Mouse (Mus musculus) cerebellum, adult 9-11 months (tissue): ENCODE measurements at regions not wholly inside any gene's neighbourhood (a gene's known extent, or its start where the extent isn't known, plus 50 kb on each side); places are given as distances from the start of the nearest gene placed in this dataset.
"Not testable (repeated sequence)": the region's sequence is repeated elsewhere in the genome, so short reads cannot be mapped to it uniquely, and the experiment has no call there.

ENCODE experiments used
- DNase-seq: peaks from one replicate; pipeline ENCODE4 v3.0.0; 2022

- DNase-seq, result no peak
These were observed 69.4 kb upstream of the Dph6 start for GRCm38 (mm10) chr2:114723971-114724666.

GRCm38 (mm10) chr2:114727197-114727596 lies 72.4 kb upstream of the Dph6 start:
- DNase-seq, result no peak

DNA sequence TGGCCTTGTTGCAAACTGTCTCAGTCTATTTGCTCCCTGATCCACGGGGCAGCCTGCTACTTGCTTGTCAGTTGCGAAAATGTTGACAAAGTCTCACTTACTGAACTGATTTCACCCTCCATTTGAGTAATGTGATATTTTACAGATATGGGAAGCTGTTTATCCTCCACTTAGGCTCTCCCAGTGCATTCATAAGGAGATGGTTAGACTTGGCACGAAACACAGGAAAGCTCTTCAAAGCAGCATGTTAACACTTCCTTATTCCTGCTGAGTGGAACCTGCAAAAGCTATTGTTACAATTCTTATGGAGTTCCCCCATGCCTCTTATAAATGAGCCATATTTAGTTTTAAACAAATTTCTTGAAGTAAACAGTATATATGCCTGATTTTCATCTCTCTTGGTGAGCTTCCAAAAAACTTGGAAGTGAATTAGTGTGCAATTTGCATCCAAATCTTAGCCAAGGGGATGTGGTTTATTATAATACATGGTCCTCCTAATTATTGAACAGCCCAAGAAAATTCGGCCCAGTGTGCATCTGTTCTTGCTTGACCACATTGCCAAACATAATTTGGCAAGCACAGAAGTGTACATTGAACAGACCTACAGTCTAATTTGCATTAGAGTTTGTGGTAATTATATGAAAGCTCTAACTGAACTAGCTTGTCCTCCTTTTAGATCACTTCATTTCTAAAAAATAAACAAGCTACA lies 80.3 kb upstream of the Dph6 start:
- no peak for DNase-seq

GRCm38 (mm10) chr2:114739421-114740212 lies 84.9 kb upstream of the Dph6 start:
- DNase-seq, result no peak

DNA sequence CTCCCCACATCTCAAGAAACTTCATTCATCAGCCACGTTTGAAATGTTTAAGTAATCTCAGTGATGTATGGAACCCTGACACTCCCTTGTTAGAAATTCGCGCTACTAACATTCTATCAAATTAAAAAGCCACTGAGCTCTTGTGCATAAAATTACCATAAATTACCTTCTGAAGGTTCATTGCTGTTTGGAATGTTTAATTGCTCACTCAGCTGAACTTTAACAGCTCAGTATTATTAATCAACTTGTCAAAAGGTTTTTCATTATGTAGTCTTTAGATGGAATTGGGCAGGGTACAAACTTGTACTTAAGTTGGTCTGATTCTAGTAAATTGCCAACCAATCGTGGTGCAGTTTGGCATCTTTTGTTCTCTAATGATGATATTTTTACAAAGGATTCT lies 108.5 kb upstream of the Dph6 start:
- DNase-seq, result no peak

DNA sequence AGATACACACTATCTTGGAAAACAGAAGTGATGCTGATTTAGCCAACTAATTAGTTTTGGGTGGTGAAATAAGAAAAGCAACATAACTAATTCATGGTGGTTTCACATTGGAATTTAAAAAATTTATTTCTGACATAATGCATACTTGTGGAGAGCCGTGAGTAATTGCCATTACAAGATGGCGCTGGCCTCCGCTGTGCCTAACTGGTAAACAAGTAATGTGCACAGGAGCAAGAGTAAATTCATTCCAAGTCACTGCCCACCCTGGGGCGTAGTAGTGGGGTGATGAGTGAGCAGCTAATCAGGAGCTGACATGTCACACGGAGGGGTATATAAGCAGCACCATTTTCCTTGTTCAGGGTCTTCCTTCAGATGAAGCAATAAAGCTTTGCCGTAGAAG lies 119.0 kb upstream of the Dph6 start:
- not testable (repeated sequence) for DNase-seq

GRCm38 (mm10) chr2:114774278-114774677 lies 119.5 kb upstream of the Dph6 start:
- DNase-seq, result no peak

DNA sequence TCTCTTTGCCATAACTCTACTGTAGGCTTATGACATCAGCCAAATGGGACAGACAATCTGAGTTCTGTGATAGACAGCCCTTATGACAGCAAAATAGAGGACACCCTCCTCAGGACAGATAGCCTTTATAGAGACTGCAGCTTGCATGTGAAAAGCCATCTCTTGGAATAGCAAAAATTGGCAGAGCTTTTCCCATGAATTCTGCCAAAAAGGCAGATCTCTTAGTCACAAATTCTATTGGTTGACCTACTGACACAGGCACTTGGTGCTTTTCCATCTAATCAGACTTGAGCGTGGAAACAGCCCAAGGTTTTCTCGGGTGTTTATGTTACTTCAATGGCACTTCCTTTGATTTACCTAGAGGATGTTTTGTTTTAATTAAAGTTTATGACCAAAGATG lies 120.8 kb upstream of the Dph6 start:
- DNase-seq, result no peak

DNA sequence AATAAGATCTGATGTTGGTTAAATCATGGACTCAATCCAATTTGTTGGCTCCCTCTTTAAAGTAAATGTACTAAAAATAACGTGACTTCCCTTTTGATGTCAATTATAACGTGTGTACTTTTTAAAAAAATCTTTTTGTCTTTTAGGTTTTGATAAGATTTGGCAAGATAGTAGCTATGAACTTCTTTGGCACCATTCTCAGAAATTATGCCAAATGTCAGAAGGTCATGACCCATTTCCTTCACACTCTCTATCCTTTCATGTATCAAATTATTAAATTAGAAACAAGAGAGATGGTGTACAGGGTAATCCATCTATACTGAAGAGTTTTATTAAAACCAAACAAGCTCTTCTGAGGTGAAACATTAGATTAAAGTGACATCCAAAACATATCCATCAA lies 121.4 kb upstream of the Dph6 start:
- no peak for DNase-seq

GRCm38 (mm10) chr2:114782450-114782849 lies 127.7 kb upstream of the Dph6 start:
- no peak for DNase-seq

DNA sequence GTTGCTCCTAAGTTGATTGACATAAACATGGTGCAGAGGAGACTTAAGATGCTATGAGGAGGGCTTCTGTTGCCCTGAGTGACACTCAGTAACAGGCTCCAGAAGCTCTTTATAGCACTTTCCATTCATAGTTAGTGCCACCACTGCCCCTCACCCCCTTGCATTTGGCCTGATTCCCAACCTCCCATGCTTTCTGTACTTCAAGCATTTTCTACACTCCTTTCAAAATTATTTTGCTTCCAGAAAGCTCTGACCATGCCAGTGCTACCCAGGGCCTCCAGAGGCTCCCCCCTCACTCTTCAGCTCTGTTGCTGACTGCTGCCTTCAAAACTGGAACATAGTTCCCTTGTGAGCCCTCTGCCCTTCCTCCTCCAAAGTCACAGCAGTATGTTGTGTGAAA lies 129.4 kb upstream of the Dph6 start:
- peak; percentile 8 for DNase-seq

DNA sequence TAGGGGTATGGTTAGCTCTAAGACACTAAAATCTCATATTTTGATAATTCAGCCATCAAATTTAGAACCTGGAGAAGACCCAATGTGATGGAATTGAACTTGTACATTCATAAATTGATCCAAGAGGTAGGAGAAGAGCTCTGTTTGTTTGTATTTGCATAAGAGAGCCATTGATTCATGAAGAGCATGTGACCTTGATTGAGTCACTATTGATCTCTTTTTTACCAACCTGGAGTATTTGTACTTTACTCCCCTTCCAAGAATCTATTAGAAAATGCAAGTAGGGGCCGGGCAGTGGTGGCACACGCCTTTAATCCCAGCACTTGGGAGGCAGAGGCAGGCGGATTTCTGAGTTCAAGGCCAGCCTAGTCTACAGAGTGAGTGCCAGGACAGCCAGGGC lies 133.5 kb upstream of the Dph6 start:
- no peak for DNase-seq

GRCm38 (mm10) chr2:114796630-114797290 lies 142.0 kb upstream of the Dph6 start:
- DNase-seq, result no peak

GRCm38 (mm10) chr2:114797291-114797650 lies 142.5 kb upstream of the Dph6 start:
- no peak for DNase-seq

DNA sequence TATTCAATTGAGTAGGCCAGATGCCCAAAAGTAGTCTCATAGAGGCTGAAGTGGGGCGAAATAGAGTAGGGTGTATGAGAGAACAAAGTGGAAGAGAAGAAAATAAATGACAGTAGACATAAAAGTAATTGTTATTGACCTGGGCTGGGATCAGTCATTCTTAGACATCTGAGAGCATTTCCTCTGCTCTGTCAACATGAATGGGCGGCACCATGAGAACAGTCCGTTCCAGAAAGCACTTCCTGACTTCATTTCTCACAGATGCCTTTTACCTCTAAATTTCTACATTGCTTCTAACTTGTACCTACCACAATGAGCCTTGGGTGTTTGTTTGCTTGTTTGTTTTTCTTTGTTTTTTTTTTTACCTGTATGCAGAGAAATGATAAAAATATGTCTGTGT lies 148.5 kb upstream of the Dph6 start:
- DNase-seq, result no peak

GRCm38 (mm10) chr2:114803928-114804327 lies 149.2 kb upstream of the Dph6 start:
- no peak for DNase-seq

DNA sequence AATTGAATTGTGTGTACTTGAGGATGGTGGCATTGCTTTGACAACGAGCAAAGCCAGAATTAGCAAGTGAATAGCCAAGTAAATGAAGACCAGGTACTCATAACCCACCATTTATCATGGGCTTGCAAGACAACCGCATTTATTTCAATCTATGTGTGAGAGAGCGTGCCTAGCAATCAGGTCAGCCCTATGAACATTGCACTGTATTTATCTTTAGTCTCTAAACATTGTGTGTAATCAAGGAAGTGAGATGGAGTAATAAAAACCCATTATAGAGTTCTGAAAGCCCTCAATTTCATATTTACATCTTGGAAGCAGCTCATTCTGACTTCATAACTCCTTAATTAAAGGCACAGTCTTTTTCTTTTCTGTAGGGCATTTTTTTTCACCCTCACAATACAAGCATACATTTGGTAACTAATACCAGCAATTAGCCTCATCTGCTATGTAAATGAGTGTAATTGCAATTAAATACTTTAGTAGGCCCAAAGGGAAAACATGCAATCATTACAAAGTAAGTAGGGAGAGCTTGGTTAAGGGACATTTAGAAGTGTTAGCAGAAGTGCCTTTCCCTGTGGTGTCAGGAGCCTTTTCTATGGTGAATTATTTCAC lies 150.8 kb upstream of the Dph6 start:
- DNase-seq, result no peak

DNA sequence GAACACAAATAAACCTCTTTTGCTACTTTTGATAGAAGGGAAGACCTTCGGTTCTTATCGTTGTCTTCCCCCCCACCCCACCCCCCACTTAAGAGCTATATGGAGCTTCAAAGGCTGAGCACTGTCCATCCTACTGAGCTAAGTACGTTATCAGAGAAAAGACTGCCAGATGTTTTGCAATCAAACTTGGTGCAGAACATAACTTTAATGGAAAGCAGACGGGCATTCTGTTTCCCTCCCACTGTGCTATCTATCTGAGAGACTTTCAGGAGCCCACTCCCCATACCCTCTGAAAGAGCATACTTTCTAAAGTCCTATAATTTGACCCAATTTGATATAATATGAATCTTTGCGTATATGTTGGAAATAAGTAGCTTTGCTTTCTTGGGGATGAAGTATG lies 153.3 kb upstream of the Dph6 start:
- DNase-seq, result no peak

DNA sequence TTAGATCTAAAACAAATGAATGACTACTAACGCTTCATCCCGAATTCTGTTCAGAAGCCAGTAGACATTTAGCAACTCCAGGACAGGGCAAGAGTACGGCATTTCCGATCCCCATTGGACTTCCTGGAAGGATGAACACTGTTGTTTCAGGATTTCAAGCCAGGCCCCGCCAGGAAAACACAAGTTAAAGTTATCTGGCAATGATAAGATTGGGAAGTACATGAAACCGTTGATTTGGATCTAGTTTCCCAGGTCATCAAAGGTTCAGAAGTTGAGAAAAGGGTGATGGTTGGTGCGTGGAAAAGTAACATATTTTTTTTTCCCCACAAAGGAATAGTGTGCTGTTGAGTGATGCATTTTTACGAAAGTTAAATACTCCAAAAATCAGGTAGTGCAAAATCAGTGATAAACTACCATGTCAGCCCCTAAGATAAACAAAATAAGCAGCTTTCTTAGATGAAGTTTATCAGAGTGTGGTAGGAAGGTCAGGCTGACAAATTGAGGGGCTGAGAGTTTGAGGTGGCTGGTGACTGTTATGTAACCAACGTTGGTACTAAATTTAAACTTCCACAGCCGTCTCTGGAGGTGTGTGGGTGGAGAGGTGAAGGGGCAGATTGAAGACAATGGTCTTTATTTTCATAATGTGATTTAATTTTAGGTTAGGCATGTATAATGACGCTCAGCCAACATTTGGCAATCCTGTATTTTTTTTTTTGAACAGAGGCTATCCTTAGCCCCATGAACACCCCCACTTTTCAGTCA lies 157.6 kb upstream of the Dph6 start:
- DNase-seq, result no peak

DNA sequence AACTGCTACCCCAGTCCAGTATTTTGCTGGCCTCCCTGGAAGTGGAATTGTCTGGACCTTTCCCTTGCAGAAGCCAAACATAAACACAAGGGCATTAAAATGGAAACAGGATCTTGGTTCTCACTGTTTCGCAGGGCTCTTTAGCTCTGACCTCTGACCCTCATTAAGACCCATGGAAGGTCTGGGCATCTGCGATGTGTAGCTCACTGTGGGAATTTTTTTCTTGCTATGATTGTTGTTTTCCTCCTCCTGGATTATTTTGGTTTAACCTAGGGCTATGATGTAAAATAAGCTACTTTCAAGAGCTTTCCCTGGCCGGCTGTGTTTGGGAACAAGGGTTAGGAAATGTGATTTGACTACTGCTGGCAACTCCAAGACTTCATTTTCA lies 158.1 kb upstream of the Dph6 start:
- DNase-seq, result no peak

DNA sequence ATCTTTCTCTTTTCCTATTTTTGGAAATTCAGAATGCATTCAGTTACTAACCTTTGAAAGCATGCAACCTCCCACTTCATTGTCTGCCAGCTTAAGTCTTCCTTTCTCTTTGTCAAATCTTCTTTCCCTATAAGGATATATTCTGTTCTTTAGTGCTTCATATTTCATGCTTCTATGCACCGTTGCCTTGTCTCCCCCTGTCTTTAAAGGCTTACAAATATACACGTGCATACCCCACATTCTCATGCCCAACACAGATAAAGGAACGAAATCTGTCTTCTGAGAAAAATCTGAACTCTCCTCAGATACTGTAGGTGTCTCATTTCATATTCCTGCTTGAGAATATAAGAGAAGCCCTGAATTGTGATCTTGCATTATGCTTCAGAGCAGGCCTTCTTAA lies 167.9 kb upstream of the Dph6 start:
- no peak for DNase-seq

DNA sequence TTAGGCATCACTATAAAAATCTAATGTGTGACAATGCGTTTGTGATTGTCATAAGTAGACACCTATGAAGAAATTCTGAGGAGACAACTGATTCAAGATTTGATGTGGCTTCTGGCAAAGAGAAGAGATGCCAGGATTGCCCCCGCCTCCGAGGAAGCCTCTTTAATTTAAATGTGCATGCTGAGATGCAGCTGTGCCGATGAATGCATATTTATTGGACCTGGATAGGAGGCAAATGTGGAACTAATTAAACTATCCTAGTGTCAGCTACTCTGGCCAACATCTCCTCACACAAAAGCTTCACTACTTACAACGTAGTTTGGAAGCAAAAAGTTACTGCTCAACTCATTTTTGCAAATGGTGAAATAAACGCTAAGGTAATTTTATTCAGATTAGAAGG lies 173.4 kb upstream of the Dph6 start:
- DNase-seq, result no peak
